Mouse (Mus musculus): Measurements from ENCODE around the gene Kdm1a.

Kdm1a gene

DNA sequence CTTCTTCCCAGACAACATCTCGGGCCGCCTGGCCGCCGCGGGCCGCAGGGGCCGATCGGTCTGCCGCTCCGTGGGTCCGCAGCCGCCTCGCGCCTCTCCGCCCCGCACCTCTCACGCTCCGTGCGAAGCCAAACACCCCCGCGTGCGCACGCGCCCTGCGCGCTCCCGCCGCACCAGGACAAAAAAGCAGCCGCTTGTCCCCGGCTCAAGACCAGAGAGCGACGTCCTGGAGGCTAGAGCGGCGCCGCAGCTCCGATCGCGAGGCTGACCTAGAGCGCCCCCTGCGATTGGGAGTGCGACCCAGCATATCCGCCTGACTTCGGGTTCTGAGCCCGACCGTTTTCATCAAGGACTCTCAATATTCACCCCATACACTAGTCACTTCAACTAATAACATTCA, at the start of gene Kdm1a:
Gene Kdm1a, minus strand, starts transcription at position 156 of the 400 bp plus-strand sequence.
- DNase-seq, result peak; percentile 95

DNA sequence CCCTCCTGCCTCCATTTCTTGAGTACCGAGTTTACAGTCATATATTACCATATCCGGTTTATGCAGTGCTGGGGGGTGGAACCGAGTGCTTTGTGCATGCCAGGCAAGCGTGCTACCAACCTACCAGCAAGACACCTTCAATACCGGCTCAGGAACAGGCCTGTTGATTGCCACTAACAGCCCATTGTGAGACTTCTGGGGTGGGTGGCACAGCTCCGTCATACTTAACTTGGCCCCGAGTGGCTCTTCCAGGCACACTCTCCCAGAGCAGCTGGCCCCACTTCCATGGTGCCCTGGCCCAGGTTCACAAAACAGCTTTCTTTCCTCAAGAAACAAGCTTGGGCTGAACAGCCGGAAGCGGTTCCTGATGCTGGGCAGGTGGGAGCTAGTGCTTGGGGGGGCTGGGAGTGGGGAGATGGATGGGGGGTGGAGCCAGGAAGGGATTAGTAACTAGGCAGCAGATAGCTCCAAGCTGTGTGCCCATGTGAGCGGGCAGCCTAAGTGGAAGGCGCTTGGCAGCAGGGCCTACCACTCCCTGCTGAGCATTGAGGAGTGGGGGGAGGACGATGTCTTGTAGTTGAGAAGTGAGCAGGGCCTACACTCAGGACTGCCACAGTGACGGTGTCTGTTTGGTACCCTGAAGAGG, 49.5 kb upstream of the Kdm1a start:
- no peak for DNase-seq

DNA sequence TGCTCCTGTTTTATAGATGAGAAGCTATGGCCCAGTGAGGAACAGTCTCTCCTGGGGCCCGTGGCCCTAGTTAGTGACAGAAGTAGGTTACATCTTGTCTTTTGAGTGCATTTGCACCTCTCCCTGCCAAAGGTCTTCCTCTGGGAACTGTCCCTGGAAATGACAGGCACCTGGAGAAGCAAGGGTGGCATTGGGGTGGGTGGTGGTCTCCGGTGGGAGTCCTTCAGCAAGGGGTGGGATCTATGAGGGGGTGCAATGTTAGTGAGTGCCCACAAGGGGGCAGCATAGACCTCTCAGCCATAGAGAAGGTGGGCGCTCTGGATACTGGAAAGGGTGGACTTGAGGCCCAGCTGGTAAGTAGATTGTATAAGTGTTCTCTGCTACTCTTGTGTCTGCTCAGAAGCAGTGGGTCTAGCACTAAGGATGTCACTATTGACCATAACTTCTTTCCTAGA, 48.9 kb upstream of the Kdm1a start:
- peak; percentile 20 for DNase-seq

DNA sequence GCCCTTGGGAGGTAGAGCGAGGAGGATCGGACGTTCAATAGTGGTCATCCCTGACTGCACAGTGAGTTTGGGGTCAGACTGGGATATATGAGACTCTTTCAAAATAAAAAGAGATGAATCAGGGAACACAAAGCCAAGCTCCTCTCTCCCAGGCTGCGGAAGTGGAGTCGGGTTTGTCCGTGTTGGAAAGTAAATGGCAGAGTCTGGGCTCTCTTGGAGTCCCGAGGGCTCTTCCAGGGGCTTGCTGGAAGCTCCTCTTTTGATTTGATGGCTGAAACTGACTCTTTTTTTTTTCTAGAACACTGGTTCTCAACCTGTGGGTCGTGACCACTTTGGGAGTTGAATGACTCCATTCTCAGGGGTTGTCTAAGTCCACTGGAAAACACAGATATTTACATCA, 47.7 kb upstream of the Kdm1a start:
- DNase-seq, result no peak

DNA sequence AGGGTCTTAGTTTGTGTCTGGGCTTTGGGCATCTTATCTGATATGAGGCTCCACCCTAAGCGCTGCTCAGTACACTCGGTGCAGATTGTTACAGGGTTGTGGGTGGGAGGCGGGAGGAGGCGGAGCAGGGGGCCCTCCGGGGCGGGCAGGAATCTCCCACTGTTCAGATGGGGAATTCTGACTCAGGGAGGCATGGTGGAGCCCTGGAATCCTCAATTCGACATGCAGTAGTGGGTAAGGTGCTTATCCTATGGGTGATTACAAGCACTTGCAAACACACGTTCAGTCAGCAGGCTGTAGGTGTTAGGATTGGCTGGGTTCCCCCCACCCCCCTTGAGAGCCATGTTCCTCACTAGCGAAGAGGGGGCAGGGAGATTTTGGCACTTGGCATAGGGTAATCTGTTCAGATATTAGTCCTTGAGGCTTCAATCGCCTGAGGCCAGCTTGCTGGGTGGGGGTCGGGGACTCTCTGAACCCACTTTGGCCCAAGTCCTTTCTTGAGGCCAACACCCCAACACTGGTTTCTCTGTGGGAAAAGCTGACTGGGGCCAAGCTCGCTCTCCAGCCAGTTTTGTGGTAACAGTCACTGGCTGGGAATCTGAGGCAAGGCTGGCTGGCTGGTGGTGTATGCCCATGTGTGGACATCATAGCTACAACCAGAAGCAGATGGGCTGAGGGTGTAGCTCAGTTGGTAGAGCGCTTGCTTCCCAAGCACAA, 47.1 kb upstream of the Kdm1a start:
- no peak for DNase-seq

DNA sequence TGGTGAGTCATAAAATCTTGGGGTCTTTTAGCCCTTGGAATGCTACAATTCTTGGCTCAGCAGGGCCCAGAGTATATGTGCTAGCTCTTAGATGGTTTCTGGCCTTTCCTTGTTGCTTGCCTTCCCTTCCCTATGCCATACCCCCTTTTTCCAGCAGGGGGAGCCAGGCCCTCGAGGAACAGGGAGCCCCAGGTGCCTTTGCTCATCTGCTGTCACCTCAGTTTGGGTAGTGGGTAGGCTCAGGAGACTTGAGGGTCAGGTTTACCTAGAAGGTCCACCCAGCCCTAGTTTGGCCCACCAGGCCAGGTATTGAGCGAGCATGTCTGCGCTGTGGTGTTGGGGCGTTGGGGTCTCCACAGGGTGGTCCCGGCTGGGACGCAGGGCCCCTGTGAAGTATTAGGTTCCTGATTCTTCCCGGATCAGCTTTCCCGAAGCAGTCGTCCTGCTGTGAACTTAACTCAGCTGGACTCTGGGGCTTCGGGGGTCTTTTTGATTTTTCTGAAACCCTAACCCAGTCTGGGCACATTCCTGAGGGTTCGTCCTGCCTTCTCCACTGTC, 46.5 kb upstream of the Kdm1a start:
- DNase-seq, result peak; percentile 85

DNA sequence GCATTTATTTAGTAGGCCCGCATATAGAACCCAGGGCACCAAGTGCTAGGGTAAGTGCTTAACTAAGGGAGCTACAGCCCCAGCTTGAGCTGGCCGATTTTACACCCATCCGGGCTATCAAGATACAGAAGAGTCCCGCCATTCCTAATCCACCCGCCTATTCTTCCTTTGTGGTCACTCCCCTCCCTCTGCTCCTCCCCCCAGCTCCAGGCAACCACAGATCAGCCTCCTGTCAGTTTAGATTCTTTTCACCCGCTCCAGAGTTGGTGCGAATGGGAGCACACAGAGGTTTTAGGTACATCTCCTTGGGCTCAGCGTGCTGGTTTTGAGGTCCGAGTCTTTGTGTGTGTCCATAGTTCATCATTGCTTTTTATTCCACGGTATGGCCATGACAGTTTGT, 36.4 kb upstream of the Kdm1a start:
- DNase-seq, result no peak

DNA sequence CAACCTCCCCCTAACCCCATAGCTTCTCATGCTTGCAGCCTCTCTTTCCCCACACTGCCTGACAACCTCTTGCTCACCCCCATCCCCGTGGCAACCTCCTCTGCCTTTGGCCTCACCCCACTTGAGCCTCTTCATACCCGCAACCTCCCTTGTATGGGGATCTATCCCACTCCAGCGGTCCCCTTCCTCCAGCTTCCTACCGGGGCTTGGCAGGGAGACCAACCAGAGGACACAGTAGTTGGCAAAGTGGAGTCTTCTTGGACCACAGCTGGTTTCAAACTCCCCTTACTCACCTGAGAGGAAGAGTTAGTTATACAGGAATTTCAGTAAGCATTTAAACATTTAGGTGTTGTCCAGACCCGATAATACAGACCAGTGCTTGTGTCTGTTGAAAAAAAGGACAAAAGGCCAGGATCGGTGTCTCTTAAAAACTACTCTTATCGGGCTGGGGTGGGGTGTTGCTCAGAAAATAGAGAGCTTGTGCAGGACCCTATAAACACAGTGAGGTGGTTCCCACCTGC, 35.8 kb upstream of the Kdm1a start:
- no peak for DNase-seq

DNA sequence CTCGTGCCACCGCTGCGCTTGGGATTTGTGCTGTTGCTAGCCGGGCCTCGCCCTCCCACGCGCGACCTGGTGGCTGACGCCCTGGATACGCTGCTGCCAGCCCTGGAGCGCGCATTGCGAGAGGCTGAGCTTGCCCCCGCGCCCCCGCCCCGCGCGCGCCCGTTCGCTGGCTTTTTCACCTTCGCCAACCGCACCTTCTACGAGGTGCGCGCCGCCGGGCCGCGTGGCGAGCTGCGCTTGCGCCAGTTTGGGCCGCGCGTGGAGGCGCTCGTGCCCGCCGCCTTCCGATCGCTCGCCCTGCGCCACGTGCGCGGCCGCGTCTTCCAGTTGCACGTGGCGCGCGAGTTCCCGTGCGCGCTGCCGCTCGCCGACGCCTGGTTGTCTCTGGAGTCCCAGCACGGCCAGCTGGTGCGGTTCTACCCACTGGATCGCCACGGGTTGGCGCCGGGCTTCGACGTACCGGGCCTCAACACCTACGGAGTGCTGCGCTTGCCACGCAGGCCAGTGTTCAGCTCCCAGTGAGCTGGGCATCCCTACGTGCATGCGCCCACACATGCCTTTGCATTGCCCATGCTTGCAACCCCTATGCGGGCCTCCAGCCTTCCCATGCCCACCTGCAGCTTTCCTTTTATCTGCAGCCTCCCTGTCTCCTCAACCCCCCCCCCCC, 35.2 kb upstream of the Kdm1a start:
- DNase-seq, result no peak

DNA sequence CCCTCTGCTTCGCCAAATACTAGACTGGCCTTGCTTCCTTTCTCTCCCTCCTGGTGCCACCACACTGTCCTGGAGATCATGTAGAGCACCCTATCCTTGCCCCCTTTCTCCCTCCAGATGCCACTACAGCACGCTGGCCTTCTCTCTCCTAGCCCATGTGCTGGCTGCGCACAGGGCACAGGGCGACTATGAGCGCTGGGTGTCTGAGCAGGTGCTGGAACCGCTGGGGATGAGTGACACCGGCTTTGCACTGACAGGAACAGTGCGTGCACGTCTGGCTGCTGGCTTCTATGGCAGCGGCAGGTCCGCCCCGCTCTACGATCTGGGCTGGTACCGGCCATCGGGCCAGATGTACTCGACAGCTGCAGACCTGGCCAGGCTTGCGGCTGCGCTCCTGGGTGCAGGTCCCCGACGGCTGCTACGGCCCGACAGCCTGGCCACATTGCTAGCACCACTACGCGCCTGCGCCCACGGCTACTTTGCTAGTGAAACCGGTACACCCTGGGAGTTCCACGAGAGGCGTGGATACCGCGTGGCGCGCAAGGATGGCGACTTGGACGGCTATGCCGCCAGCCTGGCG, 34.5 kb upstream of the Kdm1a start:
- DNase-seq, result no peak

DNA sequence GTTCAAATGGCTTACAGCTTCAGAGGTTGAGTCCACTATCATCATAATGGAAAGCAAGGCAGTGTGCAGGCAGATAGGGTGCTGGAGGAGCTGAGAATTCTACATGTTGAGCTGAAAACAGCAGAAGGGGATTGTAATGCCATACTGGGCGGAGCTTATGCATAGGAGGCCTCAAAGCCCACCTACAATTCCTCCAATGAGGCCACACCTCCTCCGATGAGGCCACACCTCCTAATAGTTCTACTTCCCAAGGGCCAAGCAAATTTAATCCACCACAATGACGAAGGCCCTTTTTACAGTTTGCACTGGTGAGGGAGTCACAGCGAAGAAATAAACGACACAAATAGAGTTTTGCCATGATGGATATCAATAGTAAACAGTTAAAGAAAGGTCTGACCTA, 34.0 kb upstream of the Kdm1a start:
- DNase-seq, result no peak

DNA sequence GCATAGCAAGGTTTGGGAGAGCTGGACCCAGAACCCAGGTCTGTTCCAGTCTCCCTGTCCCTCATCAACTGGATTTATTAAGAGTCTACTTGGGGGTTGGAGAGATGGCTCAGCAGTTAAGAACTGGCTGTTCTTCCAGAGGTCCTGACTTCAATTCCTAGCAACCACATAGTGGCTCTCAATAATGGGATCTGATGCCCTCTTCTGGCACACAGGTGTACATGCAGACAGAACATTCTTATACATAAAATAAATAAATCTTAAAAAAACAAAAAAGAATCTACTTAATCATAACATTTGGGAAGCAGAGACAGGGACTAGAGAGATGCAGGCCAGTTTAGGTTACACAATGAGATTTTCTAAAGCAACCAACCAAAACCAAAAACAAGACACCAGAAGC, 33.5 kb upstream of the Kdm1a start:
- DNase-seq, result no peak

DNA sequence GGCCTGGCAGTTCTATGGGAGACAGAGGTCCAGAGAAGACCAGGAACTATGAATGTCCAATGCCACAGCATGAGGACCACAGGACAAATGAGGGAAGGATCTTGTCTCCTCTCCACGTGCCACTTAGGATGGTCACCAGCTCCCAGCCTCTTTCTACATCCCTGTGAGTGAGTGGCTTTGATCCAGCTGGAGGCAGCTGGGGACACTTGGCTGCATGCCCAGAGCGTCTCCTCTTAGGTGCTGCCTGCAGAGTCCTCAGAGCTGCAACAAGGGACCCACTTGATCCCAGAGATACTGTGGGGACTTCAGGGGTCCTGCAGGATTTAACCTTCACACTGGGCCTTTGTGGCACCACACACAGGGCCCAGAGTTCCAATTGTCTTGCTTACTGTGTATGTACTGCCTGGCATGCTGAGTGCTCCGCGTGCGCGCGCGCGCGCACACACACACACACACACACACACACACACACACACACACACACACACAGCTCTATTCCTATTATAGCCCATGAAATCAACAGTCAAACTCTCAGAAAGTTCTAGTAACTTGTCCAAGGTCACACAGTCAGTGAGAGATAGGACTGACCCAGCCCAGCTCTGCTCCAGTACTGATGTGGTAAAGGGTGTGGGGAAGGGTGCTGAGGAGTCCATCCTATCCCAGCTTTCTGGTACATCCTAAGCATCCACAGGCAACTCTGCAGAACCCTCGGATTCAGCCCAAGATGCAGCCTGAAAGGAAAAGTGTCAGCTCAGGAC, 28.9 kb upstream of the Kdm1a start:
- DNase-seq, result peak; percentile 18

DNA sequence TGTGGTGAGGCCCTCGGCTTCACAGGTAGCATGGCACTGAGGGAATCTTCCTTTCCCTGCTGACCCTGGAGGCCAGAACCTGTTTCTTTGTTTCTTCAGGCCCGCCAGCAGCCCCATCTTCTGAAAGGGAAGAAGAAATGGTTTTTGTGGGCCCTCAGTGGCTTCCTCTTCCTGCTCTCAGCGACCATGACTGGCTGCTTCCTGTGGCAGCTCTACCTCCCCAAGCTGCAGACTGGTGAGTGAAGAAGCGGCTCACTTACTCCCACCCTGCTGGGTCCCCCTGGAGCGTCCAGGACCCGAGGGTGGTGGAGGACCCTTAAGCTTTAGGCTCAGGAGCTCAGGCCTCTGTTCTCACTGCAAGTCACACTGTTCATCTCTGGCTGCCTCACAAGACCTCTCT, 24.1 kb upstream of the Kdm1a start:
- no peak for DNase-seq

DNA sequence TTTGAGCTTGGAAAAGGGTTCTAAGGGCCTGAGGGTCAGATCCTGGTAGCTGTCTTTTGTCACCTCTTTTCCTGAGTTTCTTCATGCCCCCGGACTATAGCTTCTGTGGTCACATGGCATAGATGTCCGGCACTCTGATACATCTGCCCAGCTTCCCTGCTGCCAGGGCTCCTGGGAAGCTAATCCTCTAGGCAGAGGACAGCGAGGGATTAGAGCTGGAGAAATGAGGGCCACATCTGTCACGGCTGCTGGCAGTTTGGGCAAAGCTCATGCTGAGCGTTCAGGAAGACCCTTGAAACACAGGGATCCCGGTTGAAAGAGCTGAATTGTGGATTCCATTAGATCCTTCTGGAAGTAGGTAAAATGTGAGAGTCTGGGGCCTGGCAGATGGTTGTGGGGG, 19.9 kb upstream of the Kdm1a start, which contains the start of gene Lactbl1:
Gene Lactbl1, plus strand, starts transcription at position 234 of the 400 bp plus-strand sequence.
- DNase-seq, result no peak

DNA sequence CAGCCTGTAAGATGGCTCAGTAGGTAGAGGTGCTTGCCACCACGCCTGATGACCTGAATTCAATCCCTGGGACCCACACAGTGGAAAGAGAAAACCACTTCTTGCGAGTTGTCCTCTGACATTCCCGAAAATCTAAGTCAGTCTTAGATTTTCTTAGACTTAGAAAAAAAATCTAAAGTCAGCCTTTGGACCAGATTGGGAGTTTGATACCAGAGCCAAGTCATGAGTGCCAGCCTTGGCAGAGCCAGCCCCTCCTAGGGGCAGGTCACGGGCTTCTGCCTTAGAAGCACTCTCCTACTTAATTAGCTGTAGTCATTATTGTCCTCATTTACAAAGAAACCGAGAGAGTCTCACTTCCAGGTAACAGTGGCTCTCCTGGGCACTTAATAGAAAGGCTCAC, 19.4 kb upstream of the Kdm1a start:
- DNase-seq, result no peak

DNA sequence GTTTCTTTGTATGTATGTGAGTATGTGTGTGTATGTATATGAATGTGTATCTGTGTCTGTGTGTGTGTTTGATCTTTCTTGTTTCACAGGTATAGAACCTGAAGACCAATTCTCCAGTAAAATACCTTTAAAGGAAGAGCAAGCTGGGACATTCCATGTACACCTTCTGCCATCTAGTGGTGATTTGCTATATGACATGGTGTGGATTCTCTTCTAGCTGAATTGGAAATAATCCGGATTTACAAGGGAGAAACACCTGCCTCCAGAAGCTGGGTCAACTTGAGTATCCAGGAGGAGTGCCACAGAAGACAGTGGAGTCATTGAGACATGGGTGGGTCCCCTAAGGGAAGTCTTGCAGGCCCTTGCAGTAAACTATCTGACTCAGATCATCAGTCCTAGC, 18.8 kb upstream of the Kdm1a start:
- peak; percentile 6 for DNase-seq

DNA sequence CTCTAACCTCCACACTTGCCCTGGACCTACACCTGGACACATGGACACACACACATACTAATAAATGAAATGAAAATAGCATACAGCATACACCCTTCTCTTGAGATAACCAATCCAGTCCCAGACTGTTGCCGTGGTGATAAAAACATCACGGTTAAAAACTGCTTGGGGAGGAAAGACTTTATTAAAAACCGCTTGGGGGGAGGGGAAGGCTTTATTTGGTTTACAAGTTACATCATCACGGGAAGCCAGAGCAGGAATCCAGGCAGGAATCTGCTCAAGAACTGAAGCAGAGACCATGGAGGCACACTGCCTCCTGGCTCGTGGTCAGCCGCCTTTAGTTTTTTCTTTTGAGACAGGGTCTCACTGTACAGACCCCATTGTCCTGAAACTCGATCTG, 11.1 kb upstream of the Kdm1a start:
- DNase-seq, result no peak

DNA sequence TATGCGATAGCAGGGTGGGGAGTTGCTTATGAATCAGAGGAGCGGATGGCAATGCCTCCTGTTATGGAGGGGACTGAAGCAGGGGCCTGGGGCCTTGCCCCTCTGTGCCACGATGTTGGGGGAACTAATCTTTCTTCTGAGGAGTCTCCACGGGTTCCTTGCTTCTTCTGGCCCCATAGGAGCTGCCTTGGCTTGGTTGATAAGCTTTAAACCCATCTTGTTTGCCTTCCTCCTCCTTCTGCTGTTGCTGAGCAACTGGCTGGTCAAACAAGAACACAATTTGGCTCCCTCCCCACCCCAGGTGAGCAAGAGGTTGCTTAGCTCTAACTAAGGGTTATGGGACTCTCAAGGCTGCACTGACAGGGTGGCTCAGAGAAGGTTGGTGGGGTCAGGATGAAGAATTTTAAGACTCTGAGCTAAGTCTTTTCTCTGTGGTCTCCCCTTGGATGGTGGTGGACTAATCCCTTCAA, 7.9 kb upstream of the Kdm1a start, which contains the start of gene Tex46:
Gene Tex46, plus strand, starts transcription at position 51 of the 470 bp plus-strand sequence.
- DNase-seq, result no peak

DNA sequence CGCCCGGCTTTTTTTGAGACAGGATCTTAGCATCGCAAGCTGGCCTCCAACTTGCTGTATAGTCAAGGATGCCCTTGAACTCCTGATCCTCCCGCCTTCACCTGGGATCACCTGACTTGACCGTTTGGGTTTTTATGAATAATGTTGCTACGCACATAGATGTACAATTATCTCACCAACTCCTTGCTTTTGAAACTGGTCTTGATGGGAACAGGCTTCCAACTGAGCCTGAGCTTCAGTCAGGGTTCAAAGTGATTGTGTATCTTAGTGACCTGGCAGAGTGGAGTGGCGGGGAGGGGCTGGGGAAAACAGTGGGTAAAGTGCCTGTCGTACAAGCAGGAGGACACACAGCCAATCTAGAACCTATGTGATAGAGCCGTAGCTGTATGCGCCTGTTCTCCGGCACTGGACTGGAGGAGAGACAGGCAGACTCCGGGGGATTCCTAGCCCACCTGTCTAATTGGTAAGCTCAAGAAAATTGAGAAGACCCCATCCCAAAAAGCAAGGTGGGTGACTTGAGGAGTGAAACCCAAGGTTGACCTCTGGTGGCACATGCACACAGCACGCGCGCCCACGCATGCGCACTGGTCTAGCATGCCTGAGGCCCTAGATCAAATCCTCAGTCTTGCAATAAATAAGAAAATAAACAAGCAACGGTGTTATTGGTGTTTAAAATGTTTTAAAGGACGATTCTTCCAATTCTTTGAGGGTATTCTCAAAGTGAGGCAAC, 3.4 kb upstream of the Kdm1a start:
- DNase-seq, result no peak

DNA sequence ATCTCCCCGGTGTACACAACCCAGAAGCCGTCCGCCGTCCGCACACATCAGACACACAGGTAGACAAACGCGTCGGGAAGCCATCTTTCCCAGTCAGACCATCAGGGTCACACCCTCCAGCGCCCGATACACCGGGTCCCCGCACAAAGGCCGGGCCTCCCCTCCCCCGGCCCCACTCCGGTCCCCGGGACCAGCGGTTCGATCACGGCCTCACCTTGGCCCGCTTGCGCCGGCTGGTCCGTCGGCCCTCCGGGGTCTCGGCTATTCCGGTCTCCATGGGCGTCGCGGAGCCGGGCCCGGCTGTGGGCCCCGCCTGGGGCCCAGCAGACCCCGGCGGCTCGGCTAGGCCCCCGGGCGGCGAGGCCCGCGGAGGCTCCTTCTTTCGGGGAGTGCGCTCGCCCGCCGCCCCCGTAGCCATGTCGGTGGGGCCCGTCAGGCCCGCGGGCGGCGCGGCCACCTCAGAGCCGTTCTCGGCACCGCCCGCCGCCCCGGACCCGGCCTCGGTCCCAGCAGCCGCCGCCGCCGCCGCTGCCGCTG, 437 bp downstream of the Kdm1a start:
- DNase-seq, result no peak

Measured in kidney, adult 18-20 months (tissue).